Mouse (Mus musculus) Patski (cell line): ENCODE data around the gene Gm10912. TPM values are rescaled to one million over a fixed set of nuclear protein-coding genes. Genes with fewer than 3 reads are reported as not detected.

Experiments
- ATAC-seq: fragments of 100-300 bp; one replicate; pipeline ENCODE4 v1.8.0; 2021
- CTCF ChIA-PET: fragments of 350-600 bp; sonication (Branson Sonifier 250); formaldehyde crosslinking; loops from one replicate; lab custom pipeline; 2022; ENCODE audit warnings: inconsistent platforms; lab: Charles Lee
- POLR2A ChIA-PET: fragments of 350-600 bp; sonication (Branson Sonifier 250); formaldehyde crosslinking; loops from one replicate; lab custom pipeline; 2022; ENCODE audit warnings: antibody characterized with exemption, inconsistent platforms; lab: Charles Lee
- DNase-seq: peaks from one replicate; pipeline ENCODE4 v3.0.0-alpha.2; 2011; ENCODE audit warnings: low read depth, low spot score
- H3K27me3 ChIP-seq: fragments of 371-371 bp; one replicate; pipeline ENCODE4 v1.5.1; 2021
- CTCF ChIP-seq: fragments of 100-300 bp; IDR thresholded peaks from one replicate; pipeline ENCODE4 v1.5.1; 2021
- in situ Hi-C: fragments of 300-500 bp; cut with MboI; formaldehyde crosslinking; loops from 3 replicates; pipeline ENCODE4 v1.11.1; 2018; ENCODE audit warnings: low pct_unique_long_range_greater_than_20kb, mixed read lengths
- polyA plus RNA-seq: library from polyadenylated mRNA; unstranded; gene quantifications from one replicate; pipeline ENCODE4 v1.2.3, GENCODE M21; 2021

Gene Gm10912
- polyA plus RNA-seq, 1 experiment from 2014 or later: not detected

DNA sequence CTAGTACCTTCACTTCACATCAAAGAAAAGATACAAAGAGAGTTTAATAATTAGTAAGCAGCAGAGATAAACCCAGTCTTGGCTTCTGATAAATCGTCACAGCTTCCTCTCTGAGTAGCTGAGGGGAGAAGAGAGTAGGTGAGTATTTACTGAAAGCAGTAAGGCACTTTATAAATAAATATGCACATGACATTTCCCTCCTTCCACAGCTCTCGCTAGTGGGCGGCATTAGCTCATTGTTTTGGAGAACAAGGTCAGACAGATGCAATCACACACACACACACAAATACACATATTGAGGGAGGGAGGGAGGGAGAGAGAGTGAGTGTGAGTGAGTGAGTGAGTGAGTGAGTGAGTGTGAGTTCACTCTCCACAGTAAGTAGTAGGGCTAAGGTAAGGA, 29.3 kb upstream of the Gm10912 start:
- ChIA-PET POLR2A (no interaction called here), CTCF (interaction anchor here (1.0 kb wide), 2 partner anchors 20 to 100 kb away, joined by 3 read pairs; no protein-coding TSS in a partner anchor)
- no peak for ATAC-seq
- no peaks in the 10 kb centered on the region for H3K27me3 ChIP-seq
- in situ Hi-C loops: loop anchor here (10.0 kb wide), 2 partner anchors 88 to 398 kb away; partner anchors contain the start of gene A930018P22Rik
- TF ChIP-seq CTCF: no peak
- no peak for DNase-seq

DNA sequence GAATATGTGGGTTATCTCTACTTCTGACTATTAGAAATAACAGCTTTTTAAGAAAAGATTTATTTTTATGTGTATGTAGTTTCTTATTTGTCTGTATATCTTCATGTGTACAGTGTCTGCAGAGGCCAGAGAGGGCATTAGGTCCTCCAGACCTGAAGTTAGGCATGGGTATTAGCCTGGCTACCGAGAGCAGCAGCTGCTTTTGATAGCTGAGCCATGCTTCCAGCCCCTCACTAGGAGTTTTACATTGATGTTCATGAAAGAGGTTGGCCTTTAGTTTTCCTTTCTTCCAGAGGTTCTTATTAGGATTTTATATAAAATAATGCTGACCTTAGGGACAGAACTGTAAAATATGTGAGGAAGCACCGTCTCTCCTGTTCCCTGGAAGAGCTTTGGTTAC, 27.4 kb upstream of the Gm10912 start:
- H3K27me3 ChIP-seq: no peaks in the 10 kb centered on the region
- ChIA-PET CTCF (no interaction called here), POLR2A (interaction anchor here (0.6 kb wide), 1 partner anchor 254 kb away, joined by 3 read pairs; no protein-coding TSS in a partner anchor)
- in situ Hi-C loops: loop anchor here (10.0 kb wide), 2 partner anchors 87 to 397 kb away; partner anchors contain the start of gene A930018P22Rik
- ATAC-seq (no peak), DNase-seq (no peak)
- no peak for TF ChIP-seq CTCF

DNA sequence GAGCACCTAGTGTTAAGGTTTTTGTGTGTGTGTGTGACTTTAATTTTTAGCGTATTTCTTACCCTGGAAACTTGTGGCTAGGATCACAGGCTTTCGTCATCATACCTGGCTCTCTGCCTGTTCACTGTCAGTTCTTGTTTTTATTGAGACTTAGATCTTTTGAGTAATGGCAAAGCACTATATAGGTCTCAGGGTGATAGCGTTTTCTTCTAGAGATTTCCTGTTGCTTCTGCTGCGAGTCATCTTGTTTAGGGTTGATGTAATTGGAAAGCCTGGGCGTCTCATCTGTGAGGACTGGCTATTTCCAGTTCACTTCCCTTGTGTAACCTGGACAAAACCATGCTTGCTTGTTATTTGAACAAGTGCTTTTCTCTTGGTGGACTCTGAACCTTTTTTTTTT, 24.0 kb upstream of the Gm10912 start:
- CTCF ChIA-PET: no interaction called here
- DNase-seq (no peak), ATAC-seq (no peak)
- in situ Hi-C loops: loop anchor here (10.0 kb wide), 1 partner anchor 543 kb away; no protein-coding TSS in a partner anchor
- no peak for TF ChIP-seq CTCF
- POLR2A ChIA-PET: no interaction called here
- no peaks in the 10 kb centered on the region for H3K27me3 ChIP-seq

DNA sequence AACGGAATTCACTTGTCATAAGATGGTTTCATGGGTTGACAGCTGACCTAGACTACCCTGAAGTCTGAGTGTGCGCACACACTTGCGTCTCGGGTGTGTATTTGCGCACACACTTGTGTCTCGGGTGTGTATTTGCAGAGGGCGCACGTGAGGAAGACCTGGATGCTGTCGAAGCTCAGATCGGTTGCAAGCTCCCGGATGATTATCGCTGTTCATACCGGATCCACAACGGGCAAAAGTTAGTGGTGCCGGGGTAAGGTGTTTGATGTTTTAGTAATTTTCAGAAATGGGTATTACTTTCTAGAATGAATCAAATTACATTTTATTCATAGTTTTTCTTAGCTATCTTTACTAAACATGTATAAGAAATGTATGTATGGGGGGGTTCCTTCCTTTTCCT, 22.9 kb upstream of the Gm10912 start:
- CTCF ChIA-PET: interaction anchor here (1.6 kb wide), 1 partner anchor 12 kb away, joined by 4 read pairs; no protein-coding TSS in a partner anchor
- ATAC-seq (no peak), DNase-seq (no peak)
- TF ChIP-seq CTCF: no peak
- H3K27me3 ChIP-seq: no peaks in the 10 kb centered on the region
- POLR2A ChIA-PET: interaction anchor here (0.7 kb wide), 1 partner anchor 970 kb away, joined by 3 read pairs; no protein-coding TSS in a partner anchor
- in situ Hi-C loops: loop anchor here (10.0 kb wide), 1 partner anchor 542 kb away; no protein-coding TSS in a partner anchor

DNA sequence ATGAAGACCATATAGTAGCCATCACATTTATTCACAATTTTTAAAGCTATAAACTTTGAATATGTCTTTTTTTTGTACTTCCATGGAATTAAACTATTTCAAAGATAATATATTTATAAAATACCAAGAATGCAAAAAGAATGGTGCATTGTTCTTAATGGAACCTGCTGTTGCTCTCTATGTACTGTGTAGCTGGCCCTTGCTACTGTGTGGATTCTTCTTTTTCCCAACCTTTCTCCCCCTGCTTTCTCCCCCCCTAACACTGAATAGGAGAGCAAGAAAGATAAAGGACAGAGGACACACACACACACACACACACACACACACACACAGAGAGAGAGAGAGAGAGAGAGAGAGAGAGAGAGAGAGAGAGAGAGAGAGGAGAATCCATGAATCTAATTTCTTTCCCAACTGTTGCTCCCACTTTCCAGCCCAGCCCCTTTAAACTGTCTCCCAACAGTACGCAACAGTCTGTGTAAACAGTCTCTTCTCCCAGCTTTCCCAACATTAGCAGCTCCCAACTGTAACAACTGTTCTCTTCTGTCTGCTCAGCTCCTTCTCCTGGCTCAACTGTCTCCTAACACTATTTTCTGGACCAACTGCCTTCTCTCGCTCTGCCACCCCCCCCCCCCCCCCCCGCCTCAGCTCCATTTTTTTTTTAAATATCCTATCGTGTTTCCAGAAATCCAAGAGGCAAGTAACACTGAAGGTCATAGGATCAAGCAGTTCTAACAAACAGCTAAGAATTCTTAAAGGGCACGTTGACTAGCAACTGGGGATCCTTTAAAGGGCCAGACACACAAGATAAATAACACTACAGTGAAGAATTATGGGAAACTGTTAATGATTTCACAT, 21.8 kb upstream of the Gm10912 start:
- ATAC-seq: no peak
- DNase-seq: no peak
- no peak for TF ChIP-seq CTCF
- CTCF ChIA-PET: interaction anchor here (0.6 to 1.6 kb wide), 5 partner anchors 9 to 64 kb away, joined by 3 to 5 read pairs (median 3); no protein-coding TSS in a partner anchor
- in situ Hi-C loops: loop anchor here (10.0 kb wide), 1 partner anchor 541 kb away; no protein-coding TSS in a partner anchor
- POLR2A ChIA-PET: no interaction called here
- no peaks in the 10 kb centered on the region for H3K27me3 ChIP-seq

DNA sequence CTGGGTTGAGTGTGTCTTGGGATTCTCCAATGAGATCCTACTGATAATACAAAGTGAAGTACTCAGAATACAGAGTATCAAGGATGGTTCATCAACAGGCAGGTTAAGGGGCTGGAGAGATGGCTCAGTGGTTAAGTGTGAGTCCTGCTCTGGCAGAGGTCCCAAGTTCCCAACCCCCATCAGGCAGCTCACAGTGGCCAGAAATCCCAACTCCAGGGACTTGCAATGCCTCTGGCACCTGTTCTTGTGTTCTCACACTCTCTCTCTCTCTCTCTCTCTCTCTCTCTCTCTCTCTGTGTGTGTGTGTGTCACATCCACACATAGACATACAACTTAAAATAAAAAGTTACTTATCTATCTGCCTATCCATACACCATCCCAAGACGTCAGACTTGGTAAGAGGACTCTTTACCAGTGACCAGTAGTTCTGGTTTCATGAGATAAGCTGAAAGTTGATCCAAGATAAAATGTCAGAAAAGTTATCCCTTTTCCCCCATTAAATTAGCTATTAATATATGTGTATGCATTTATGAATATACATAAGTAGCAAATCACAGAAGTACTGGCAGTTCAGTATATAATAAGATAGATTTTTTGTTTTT, 21.0 kb upstream of the Gm10912 start:
- in situ Hi-C loops: loop anchor here (10.0 kb wide), 1 partner anchor 540 kb away; no protein-coding TSS in a partner anchor
- ChIA-PET CTCF (interaction anchor here (0.9 to 1.6 kb wide), 4 partner anchors 10 to 50 kb away, joined by 3 to 5 read pairs (median 4); no protein-coding TSS in a partner anchor), POLR2A (no interaction called here)
- DNase-seq (no peak), ATAC-seq (no peak)
- TF ChIP-seq CTCF: no peak
- no peaks in the 10 kb centered on the region for H3K27me3 ChIP-seq

DNA sequence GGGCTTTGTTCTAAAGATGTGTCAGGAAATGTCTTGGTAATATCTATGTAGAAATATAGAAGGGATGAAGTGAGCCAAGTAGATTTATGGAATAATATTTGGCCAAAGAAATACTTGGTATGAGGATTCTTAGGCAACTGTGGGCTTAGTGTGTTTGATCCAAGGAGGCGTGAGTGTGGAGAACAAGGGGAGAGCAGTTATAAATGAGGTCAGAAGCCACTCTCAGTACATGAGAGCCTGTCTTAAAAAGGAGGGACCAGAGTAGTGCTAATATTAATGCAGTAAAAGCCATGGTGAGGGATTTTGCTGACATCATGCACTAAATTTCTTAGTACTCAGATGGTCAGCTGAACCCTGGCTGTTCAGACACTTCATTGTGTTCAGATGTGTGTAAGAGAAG, 7.2 kb upstream of the Gm10912 start:
- CTCF ChIA-PET: no interaction called here
- ATAC-seq (no peak), DNase-seq (no peak)
- no peak for TF ChIP-seq CTCF
- no peaks in the 10 kb centered on the region for H3K27me3 ChIP-seq
- POLR2A ChIA-PET: no interaction called here
- in situ Hi-C loops: no loop called here

DNA sequence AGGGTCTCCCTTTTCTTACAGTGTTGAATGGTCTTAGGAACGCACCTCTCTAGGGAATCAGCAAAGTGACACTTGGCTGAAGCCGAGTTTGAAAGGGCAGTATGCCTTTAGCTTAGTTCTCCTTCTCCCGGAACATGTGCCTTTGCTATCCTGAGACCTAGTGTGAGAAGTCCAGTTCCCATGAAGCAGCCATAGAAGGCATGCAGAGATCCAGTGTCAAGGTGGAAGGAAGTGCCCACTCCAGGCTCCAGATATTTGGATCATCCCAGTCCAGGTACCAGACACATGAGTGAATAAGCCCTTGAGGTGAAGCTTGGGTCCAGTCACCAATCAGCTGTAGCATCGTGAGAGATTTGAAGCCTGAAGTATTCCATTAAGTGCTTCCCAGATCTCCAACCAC, 6.7 kb upstream of the Gm10912 start:
- ATAC-seq (no peak), DNase-seq (no peak)
- no peak for TF ChIP-seq CTCF
- ChIA-PET CTCF (no interaction called here), POLR2A (no interaction called here)
- no peaks in the 10 kb centered on the region for H3K27me3 ChIP-seq
- in situ Hi-C loops: no loop called here

DNA sequence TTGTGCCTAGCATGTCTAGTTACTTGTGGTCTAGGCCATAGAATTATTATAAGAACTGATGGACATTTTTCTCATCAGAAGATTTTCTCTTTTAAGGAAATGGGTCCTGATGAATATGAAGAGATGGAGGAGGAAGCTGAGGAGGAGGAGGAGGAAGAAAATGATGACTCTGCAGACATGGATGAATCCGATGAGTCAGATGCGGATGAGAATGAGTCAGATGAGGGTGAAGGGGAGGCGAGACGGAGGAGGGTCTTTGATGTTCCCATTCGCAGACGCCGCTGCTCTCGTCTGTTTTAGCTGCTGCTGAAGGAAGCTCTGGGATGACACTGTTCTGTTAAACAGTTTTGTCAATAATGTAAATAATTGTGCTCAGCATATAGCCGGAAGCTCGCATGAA, 5.8 kb upstream of the Gm10912 start:
- ATAC-seq: no peak
- in situ Hi-C loops: no loop called here
- no peak for TF ChIP-seq CTCF
- no peak for DNase-seq
- POLR2A ChIA-PET: interaction anchor here (1.6 kb wide), 1 partner anchor 9 kb away, joined by 5 read pairs; no protein-coding TSS in a partner anchor
- CTCF ChIA-PET: no interaction called here
- H3K27me3 ChIP-seq: no peaks in the 10 kb centered on the region

DNA sequence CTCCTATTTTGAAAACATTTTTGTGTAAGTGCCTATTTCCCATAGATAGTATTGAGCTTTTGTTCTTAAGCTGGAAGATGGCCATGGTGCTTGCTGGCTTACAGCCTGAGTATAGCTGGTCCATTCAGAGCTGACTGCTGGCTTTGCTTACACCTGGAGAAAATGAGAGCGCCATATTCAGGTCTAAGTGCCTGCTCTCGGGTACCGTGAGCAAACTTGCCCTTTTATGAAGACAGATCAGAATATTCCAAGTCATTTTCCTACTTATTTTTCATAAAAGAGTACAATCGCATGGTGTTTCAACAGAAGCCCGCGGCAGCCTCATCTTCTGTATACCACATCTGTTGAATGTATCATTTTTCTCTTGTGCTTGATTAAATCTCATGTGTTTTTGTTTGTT, 4.6 kb upstream of the Gm10912 start:
- ChIA-PET CTCF (no interaction called here), POLR2A (interaction anchor here (1.6 kb wide), 1 partner anchor 10 kb away, joined by 5 read pairs; no protein-coding TSS in a partner anchor)
- DNase-seq (no peak), ATAC-seq (no peak)
- no peak for TF ChIP-seq CTCF
- H3K27me3 ChIP-seq: no peaks in the 10 kb centered on the region
- in situ Hi-C loops: no loop called here
